Mouse (Mus musculus): Measurements from ENCODE around the gene Tasp1.
"Not testable (repeated sequence)": the region's sequence is repeated elsewhere in the genome, so short reads cannot be mapped to it uniquely, and the experiment has no call there.

Tasp1 gene

GRCm38 (mm10) chr2:140058125-140058524 lies 8.5 kb downstream of the Tasp1 start:
- no peak for DNase-seq (ENCODE audit: low read depth, low spot score)

GRCm38 (mm10) chr2:140051607-140052126 lies 14.9 kb downstream of the Tasp1 start:
- no peak for DNase-seq (ENCODE audit: low read depth, low spot score)

- no peak for DNase-seq (ENCODE audit: low read depth, low spot score)
Observed at GRCm38 (mm10) chr2:140042522-140043131, 24.0 kb downstream of the Tasp1 start.

- no peak for DNase-seq (ENCODE audit: low read depth, low spot score)
Observed at GRCm38 (mm10) chr2:140042081-140042480, 24.5 kb downstream of the Tasp1 start.

- no peak for DNase-seq (ENCODE audit: low read depth, low spot score)
Observed at GRCm38 (mm10) chr2:140037459-140037858, 29.1 kb downstream of the Tasp1 start.

GRCm38 (mm10) chr2:140036854-140037253 lies 29.8 kb downstream of the Tasp1 start:
- no peak for DNase-seq (ENCODE audit: low read depth, low spot score)

GRCm38 (mm10) chr2:140024937-140025336 lies 41.7 kb downstream of the Tasp1 start:
- DNase-seq (ENCODE audit: low read depth, low spot score) = no peak

- DNase-seq (ENCODE audit: low read depth, low spot score) = no peak
Observed at GRCm38 (mm10) chr2:140007406-140007805, 59.2 kb downstream of the Tasp1 start.

- no peak for DNase-seq (ENCODE audit: low read depth, low spot score)
Observed at GRCm38 (mm10) chr2:139998170-139998569, 68.4 kb downstream of the Tasp1 start.

GRCm38 (mm10) chr2:139989907-139990306 lies 76.7 kb downstream of the Tasp1 start:
- not testable (repeated sequence) for DNase-seq (ENCODE audit: low read depth, low spot score)

GRCm38 (mm10) chr2:139967451-139967850 lies 99.2 kb downstream of the Tasp1 start:
- DNase-seq (ENCODE audit: low read depth, low spot score) = no peak

- peak; percentile 28 for DNase-seq (ENCODE audit: low read depth, low spot score)
Observed at GRCm38 (mm10) chr2:139966288-139966687, 100.3 kb downstream of the Tasp1 start.

- DNase-seq (ENCODE audit: low read depth, low spot score) = no peak
Observed at GRCm38 (mm10) chr2:139948843-139949242, 117.8 kb downstream of the Tasp1 start.

GRCm38 (mm10) chr2:139937581-139937980 lies 129.0 kb downstream of the Tasp1 start:
- no peak for DNase-seq (ENCODE audit: low read depth, low spot score)

- no peak for DNase-seq (ENCODE audit: low read depth, low spot score)
Observed at GRCm38 (mm10) chr2:139934577-139934976, 132.0 kb downstream of the Tasp1 start.

- no peak for DNase-seq (ENCODE audit: low read depth, low spot score)
Observed at GRCm38 (mm10) chr2:139934033-139934572, 132.5 kb downstream of the Tasp1 start.

- no peak for DNase-seq (ENCODE audit: low read depth, low spot score)
Observed at GRCm38 (mm10) chr2:139932211-139932610, 134.4 kb downstream of the Tasp1 start.

- DNase-seq (ENCODE audit: low read depth, low spot score) = no peak
Observed at GRCm38 (mm10) chr2:139924937-139925336, 141.7 kb downstream of the Tasp1 start.

- DNase-seq (ENCODE audit: low read depth, low spot score) = not testable (repeated sequence)
Observed at GRCm38 (mm10) chr2:139921395-139921794, 145.2 kb downstream of the Tasp1 start.

GRCm38 (mm10) chr2:139919757-139920156 lies 146.8 kb downstream of the Tasp1 start:
- no peak for DNase-seq (ENCODE audit: low read depth, low spot score)

GRCm38 (mm10) chr2:139906441-139907157 lies 160.0 kb downstream of the Tasp1 start:
- DNase-seq (ENCODE audit: low read depth, low spot score) = no peak

GRCm38 (mm10) chr2:139891405-139892089 lies 175.1 kb downstream of the Tasp1 start:
- no peak for DNase-seq (ENCODE audit: low read depth, low spot score)
